ENCODE assay signal across 7 mouse cellular contexts in the genomic region with DNA sequence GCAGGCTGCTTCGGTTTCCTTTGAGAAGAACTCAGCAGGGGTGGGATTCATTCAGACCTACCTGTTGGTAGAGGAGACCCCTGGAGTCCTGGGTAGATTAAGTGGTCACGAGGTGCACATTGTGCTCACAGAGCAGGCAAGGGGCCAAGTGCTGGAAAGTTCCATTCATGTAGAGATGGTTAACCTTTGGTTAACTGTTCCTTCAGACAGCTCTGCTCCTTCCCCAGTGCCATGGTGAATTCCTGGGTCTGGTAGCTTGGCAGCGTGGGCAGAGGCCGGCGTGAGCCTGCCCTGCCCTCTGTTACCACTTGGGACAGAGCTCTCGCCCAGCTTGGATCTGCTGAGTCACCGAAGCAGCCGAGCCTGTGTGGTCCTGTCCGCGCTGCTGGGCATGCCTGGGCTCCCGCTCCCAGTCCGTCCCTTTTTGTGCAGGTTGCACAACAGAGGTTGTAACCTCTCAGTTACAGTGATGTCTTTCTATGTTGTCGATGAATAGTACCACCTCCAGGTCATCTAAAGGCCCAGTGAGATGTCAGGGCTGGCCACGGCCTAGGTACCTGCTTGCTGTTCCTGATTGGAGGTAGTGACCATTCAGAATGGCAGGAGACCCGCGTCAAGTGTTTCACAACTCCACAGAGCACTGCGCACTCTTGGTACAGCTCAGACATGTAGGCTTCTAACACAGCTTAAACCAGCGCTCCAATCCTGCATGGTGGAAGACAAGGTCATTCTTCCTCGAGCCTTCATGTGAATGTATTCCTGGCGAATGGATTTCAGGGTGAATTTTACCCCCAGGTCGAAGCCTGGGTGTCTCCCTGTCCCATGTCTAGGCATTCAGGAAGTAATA. TPM values are rescaled to one million over a fixed set of nuclear protein-coding genes. Genes with fewer than 3 reads are reported as not detected.
DNase-seq lines count a peak whose midpoint lies in the region; ATAC-seq lines count a peak whose summit lies in the region.

No protein-coding gene starts in this region.

- 49% methylated on average over 21 of the region's 21 CpGs for WGBS in liver, embryonic 15.5 days (ENCODE audit: insufficient replicate concordance)

- H3K9me3 ChIP-seq in liver, embryonic 15.5 days (replicated peaks), result no peaks in the 10 kb centered on the region

- peak; percentile 77 for ATAC-seq in liver, embryonic 15.5 days (ENCODE audit: insufficient read depth)

- H3K27ac ChIP-seq in liver, embryonic 15.5 days (replicated peaks), result peak overlapping the region; percentile 14; the same call in 1 of the 2 replicates

- DNase-seq in urinary bladder, adult 2 months (ENCODE audit: low spot score), result peak; percentile 59
- no peak for DNase-seq in urinary bladder, postnatal 10 days (ENCODE audit: low spot score)
- DNase-seq in cerebellum, postnatal 36 days, result peak; percentile 36 to 47
- DNase-seq in heart, postnatal 36 days, result peak; percentile 24 to 39
- peak; percentile 38 for DNase-seq in retina, embryonic 14.5 days (ENCODE audit: low spot score)
- no peak for DNase-seq in thymus, postnatal 0 days (ENCODE audit: low spot score)

- no peak overlapping the region for H3K4me2 ChIP-seq in liver, embryonic 15.5 days

- H3K4me1 ChIP-seq in liver, embryonic 15.5 days (replicated peaks), result 0 out of 2 replicates have a peak, but pooled peaks cover 13% of the 10 kb centered on the region

- H3K9ac ChIP-seq in liver, embryonic 15.5 days, result no peak overlapping the region

- intact Hi-C loops in heart, postnatal 36 days (cut with DNase I), result no loop called here

- H3K4me3 ChIP-seq in liver, embryonic 15.5 days (replicated peaks), result no peak overlapping the region

- no peaks in the 10 kb centered on the region for H3K27me3 ChIP-seq in liver, embryonic 15.5 days

- H3K36me3 ChIP-seq in liver, embryonic 15.5 days (replicated peaks), result no peaks in the 10 kb centered on the region

RNA-seq across cellular contexts. Expression of a gene that starts 53.3 kb away (rescaled TPM):
- 2.7 and 3.1 TPM in 2 replicates for polyA plus RNA-seq in urinary bladder, adult 2 months (2012; rRNA removed)
- 10 to 100 TPM in 1 of 2 experiments, 1 to 10 TPM in 1; 3.8 to 12.9 TPM for total RNA-seq in heart, postnatal 36 days (2021)
- 6.7 and 7.1 TPM in 2 replicates for polyA plus RNA-seq in liver, embryonic 15.5 days (2015; fragmentation: Nextera tagmentation; extraction: Ambion mirVana)
- 44.0 and 44.4 TPM in 2 replicates for polyA plus RNA-seq in thymus, postnatal 0 days (2015; fragmentation: Nextera tagmentation; extraction: Ambion mirVana)

Comparison
In these comparisons a context has a peak if more than half of its experiments do, and no peak if none do; other contexts are left out.
1. DNase-seq: peak in urinary bladder, adult 2 months (single experiment), cerebellum, postnatal 36 days (2 of 2), heart, postnatal 36 days (2 of 2) and retina, embryonic 14.5 days (single experiment); none in urinary bladder, postnatal 10 days (single experiment) and thymus, postnatal 0 days (single experiment).